Mouse (Mus musculus) heart, embryonic 11.5 days (tissue): ENCODE results near the gene B9d2. TPM values are rescaled to one million over a fixed set of nuclear protein-coding genes. Genes with fewer than 3 reads are reported as not detected.
"Not testable (repeated sequence)": the region's sequence is repeated elsewhere in the genome, so short reads cannot be mapped to it uniquely, and the experiment has no call there.

Experiments used
- ATAC-seq: fragments of 200-750 bp; cut with Nextera tagmentation; replicated peaks from 2 replicates; pipeline ENCODE4 v1.8.0; 2017; ENCODE audit warnings: moderate library complexity; ENCODE audit not compliant: insufficient number of reproducible peaks, low FRiP score, low TSS enrichment
- H3K27ac ChIP-seq: fragments of 300-500 bp; sonication (generic); 2 replicates; pipeline ENCODE4 v1.5.1; 2014; ENCODE audit warnings: mild to moderate bottlenecking, low read depth, low read length
- H3K27me3 ChIP-seq: fragments of 300-500 bp; sonication (generic); 2 replicates; pipeline ENCODE4 v1.6.1; 2014; ENCODE audit warnings: mild to moderate bottlenecking, low read length, mixed read lengths; ENCODE audit not compliant: control insufficient read depth, insufficient read depth
- H3K36me3 ChIP-seq: fragments of 300-500 bp; sonication (generic); 2 replicates; pipeline ENCODE4 v1.6.1; 2014; ENCODE audit warnings: mild to moderate bottlenecking, low read length, moderate library complexity, mixed read lengths; ENCODE audit not compliant: control insufficient read depth, insufficient read depth
- H3K4me1 ChIP-seq: fragments of 300-500 bp; sonication (generic); 2 replicates; pipeline ENCODE4 v1.6.1; 2014; ENCODE audit warnings: low read length; ENCODE audit not compliant: control insufficient read depth, insufficient read depth
- H3K4me2 ChIP-seq: fragments of 300-500 bp; sonication (generic); 2 replicates; pipeline ENCODE4 v1.6.1; 2014; ENCODE audit warnings: mild to moderate bottlenecking, moderate library complexity
- H3K4me3 ChIP-seq: fragments of 300-500 bp; sonication (generic); 2 replicates; pipeline ENCODE4 v1.5.1; 2014; ENCODE audit warnings: low read depth, low read length
- H3K9ac ChIP-seq: fragments of 300-500 bp; sonication (generic); 2 replicates; pipeline ENCODE4 v1.6.1; 2014; ENCODE audit warnings: mild to moderate bottlenecking, low read depth, low read length, moderate library complexity
- H3K9me3 ChIP-seq: fragments of 300-500 bp; sonication (generic); replicated peaks from 2 replicates; pipeline ENCODE4 v1.6.1; 2016; ENCODE audit warnings: low read length; ENCODE audit not compliant: control insufficient read depth
- WGBS: fragments of 180-500 bp; shearing (Covaris S2); extraction: QIAGEN DNeasy Blood & Tissue Kit; methylation state at CpG from one replicate; pipeline ENCODE4 v1.1.7; 2014; ENCODE audit not compliant: insufficient replicate concordance; 5-methylcytosine and 5-hydroxymethylcytosine counted together
- polyA plus RNA-seq: library from polyadenylated mRNA; unstranded; fragments of >200 nt; fragmentation: Nextera tagmentation; extraction: Ambion mirVana; gene quantifications from 2 replicates; pipeline ENCODE4 v1.2.1, GENCODE M21; 2014

The B9d2 gene
- polyA plus RNA-seq, 1 experiment from 2014 or later: 29.5 TPM

- no peak for ATAC-seq
- H3K4me2 ChIP-seq: peak overlapping the region; percentile 88
- H3K27ac ChIP-seq: peak overlapping the region; percentile 41; the same call in 1 of the 2 replicates
- no peaks in the 10 kb centered on the region for H3K9me3 ChIP-seq
- peaks cover 35% of the 10 kb centered on the region for H3K36me3 ChIP-seq
- H3K9ac ChIP-seq: no peak overlapping the region; the same call in 1 of the 2 replicates
- 61% methylated on average over 10 of the region's 10 CpGs for WGBS
- no peak overlapping the region for H3K4me3 ChIP-seq
- H3K27me3 ChIP-seq: no peaks in the 10 kb centered on the region
- H3K4me1 ChIP-seq: peaks cover 13% of the 10 kb centered on the region
Observed at GRCm38 (mm10) chr7:25719761-25720610, 39.4 kb downstream of the B9d2 start.

DNA sequence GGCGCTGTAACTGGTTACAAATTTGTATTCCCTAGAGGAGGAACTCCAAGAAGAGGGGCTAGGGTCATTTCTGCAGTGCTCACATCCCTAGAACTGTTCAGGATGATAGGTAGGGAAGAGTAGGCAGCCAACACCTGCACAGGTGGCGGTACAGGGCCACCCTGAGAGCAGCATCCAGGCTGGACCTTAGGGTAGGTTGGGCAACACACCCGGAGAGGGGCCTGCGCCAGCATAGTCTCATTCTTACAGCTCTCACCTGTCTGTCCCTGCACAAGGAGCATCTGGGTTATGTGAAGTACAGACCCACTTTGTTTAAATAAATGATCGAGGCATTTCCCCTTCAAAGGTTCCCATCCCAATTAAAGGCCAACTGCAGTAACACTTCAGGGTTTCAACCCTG is 40.2 kb downstream of the B9d2 start:
- no peak overlapping the region for H3K9ac ChIP-seq
- peaks cover 13% of the 10 kb centered on the region for H3K4me1 ChIP-seq
- no peak for ATAC-seq
- no peak overlapping the region for H3K4me3 ChIP-seq
- no peak overlapping the region for H3K4me2 ChIP-seq
- H3K27me3 ChIP-seq: no peaks in the 10 kb centered on the region
- H3K27ac ChIP-seq: no peak overlapping the region
- WGBS: 92% methylated on average over 5 of the region's 5 CpGs
- peaks cover 36% of the 10 kb centered on the region for H3K36me3 ChIP-seq
- H3K9me3 ChIP-seq: no peaks in the 10 kb centered on the region

- H3K27ac ChIP-seq: peak overlapping the region; percentile 18; the same call in 1 of the 2 replicates
Observed at GRCm38 (mm10) chr7:25721776-25722175, 41.2 kb downstream of the B9d2 start.

DNA sequence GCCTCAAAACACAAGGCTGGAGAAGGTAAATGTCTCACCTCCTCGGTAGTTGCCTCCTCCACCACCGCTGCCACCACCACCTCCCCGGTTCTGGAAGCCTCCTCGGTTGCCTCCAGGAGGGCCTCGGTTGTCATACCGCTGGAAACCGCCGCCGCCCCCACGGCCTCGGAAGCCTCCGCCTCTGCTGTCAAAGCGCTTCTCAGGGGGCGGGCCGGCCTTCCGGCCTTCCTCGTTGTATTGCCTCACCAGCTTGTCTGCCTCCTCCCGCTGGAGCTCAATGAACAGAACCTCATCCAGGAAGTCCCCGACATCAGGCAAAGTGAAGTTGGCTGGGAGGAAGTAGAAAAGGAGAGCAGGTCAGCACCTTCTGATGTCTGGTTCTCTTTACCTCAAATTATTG is 45.3 kb downstream of the B9d2 start:
- WGBS: 84% methylated on average over 19 of the region's 19 CpGs
- ATAC-seq: no peak

More at GRCm38 (mm10) chr7:25721776-25722175, 41.2 kb downstream of the B9d2 start:
- not testable (repeated sequence) for ATAC-seq, H3K4me2 ChIP-seq, H3K9me3 ChIP-seq, H3K9ac ChIP-seq, H3K4me3 ChIP-seq, H3K27me3 ChIP-seq
- Histone ChIP-seq H3K36me3 (peaks cover 44% of the 10 kb centered on the region), H3K4me1 (peaks cover 13% of the 10 kb centered on the region)

DNA sequence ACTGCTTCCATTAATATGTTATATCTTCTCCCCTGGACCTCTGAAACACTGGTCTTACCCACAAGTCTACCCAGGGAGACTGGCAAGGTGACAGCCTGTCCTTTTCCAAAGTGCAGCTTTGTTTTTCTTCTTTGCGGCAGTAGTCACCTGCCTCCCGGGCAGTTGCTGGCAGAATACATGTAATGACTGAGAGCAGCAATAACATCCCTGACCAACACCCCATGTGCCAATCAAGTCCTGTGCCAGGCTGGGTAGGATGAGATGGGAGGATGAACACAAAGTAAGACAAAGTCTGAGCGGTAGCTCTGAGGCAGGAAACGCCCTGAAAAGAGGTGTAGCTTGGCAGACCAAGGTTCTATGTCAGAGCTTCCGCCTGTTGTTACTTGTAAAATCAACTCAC is 47.2 kb downstream of the B9d2 start:
- WGBS: 89% methylated on average over 5 of the region's 5 CpGs
- Histone ChIP-seq H3K27ac (no peak overlapping the region), H3K4me1 (no peaks in the 10 kb centered on the region), H3K9me3 (no peaks in the 10 kb centered on the region), H3K4me2 (no peak overlapping the region), H3K4me3 (no peak overlapping the region), H3K27me3 (no peaks in the 10 kb centered on the region), H3K36me3 (peaks cover 79% of the 10 kb centered on the region), H3K9ac (no peak overlapping the region)
- no peak for ATAC-seq

More for the DNA sequence above, 45.3 kb downstream of the B9d2 start:
- H3K4me3 ChIP-seq: no peak overlapping the region
- H3K27me3 ChIP-seq: no peaks in the 10 kb centered on the region
- peaks cover 76% of the 10 kb centered on the region for H3K36me3 ChIP-seq
- H3K9me3 ChIP-seq: no peaks in the 10 kb centered on the region
- H3K4me2 ChIP-seq: no peak overlapping the region
- no peak overlapping the region for H3K9ac ChIP-seq
- no peak overlapping the region for H3K27ac ChIP-seq
- H3K4me1 ChIP-seq: no peaks in the 10 kb centered on the region

DNA sequence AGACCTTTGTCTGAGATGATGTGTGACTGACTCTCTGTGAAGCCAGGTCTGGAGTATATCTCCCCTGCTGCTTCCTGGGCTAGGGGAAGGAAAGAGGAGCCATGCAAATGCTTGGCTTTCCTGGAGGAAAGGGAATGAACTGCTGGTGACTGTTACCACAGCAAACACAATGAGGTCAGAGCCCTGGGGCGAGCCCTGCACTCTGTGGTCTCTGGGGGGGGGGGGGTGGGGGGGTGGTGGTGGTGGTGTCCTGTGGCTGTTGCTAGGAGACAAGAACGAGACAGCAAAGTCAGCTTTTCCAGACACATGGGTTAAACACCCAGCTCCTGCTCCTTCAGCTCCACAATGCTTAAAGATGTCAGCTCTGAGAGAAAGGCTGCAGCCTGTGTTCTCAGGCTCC is 48.8 kb downstream of the B9d2 start:
- 45% methylated on average over 2 of the region's 2 CpGs for WGBS
- Histone ChIP-seq H3K36me3 (peaks cover 82% of the 10 kb centered on the region), H3K27me3 (no peaks in the 10 kb centered on the region), H3K4me3 (no peak overlapping the region), H3K9ac (no peak overlapping the region), H3K9me3 (no peaks in the 10 kb centered on the region), H3K4me2 (no peak overlapping the region), H3K27ac (0 out of 2 replicates have a peak overlapping the region, but pooled peaks have one; percentile 22), H3K4me1 (no peaks in the 10 kb centered on the region)
- no peak for ATAC-seq

- Histone ChIP-seq H3K4me1 (no peaks in the 10 kb centered on the region), H3K4me2 (no peak overlapping the region), H3K27ac (0 out of 2 replicates have a peak overlapping the region, but pooled peaks have one; percentile 22), H3K27me3 (no peaks in the 10 kb centered on the region), H3K9me3 (no peaks in the 10 kb centered on the region), H3K36me3 (peaks cover 82% of the 10 kb centered on the region), H3K4me3 (no peak overlapping the region), H3K9ac (no peak overlapping the region)
- ATAC-seq: no peak
- 92% methylated on average over 2 of the region's 2 CpGs for WGBS
Observed at GRCm38 (mm10) chr7:25729862-25730261, 49.3 kb downstream of the B9d2 start.

GRCm38 (mm10) chr7:25731294-25732055 is 50.9 kb downstream of the B9d2 start:
- Histone ChIP-seq H3K27ac (no peak overlapping the region), H3K4me3 (no peak overlapping the region), H3K4me1 (no peaks in the 10 kb centered on the region), H3K36me3 (peaks cover 77% of the 10 kb centered on the region), H3K9ac (no peak overlapping the region), H3K4me2 (no peak overlapping the region), H3K27me3 (no peaks in the 10 kb centered on the region), H3K9me3 (no peaks in the 10 kb centered on the region)
- WGBS: 81% methylated on average over 8 of the region's 8 CpGs
- ATAC-seq: no peak
